Mouse (Mus musculus) C2C12 (cell line): ENCODE measurements around the gene Samd14.

Experiments
- CTCF ChIP-seq: IDR thresholded peaks from one replicate; pipeline ENCODE4 v1.5.1; 2011; ENCODE audit not compliant: control insufficient read depth, insufficient read depth, insufficient read length
- FOSL1 ChIP-seq: IDR thresholded peaks from one replicate; pipeline ENCODE4 v1.8.0; 2011; ENCODE audit warnings: mild to moderate bottlenecking, low read length; ENCODE audit not compliant: poor library complexity, insufficient read depth, severe bottlenecking
- MAX ChIP-seq: IDR thresholded peaks from one replicate; pipeline ENCODE4 v1.6.1; 2011; ENCODE audit warnings: mild to moderate bottlenecking, control low read depth
- MYOD1 ChIP-seq: IDR thresholded peaks from one replicate; pipeline ENCODE4 v1.6.1; 2011; ENCODE audit warnings: low read depth; ENCODE audit not compliant: control insufficient read depth, insufficient read length
- MYOG ChIP-seq: IDR thresholded peaks from one replicate; pipeline ENCODE4 v1.6.1; 2011; ENCODE audit not compliant: control insufficient read depth, insufficient read length; ENCODE audit errors: extremely low read depth
- USF1 ChIP-seq: IDR thresholded peaks from one replicate; pipeline ENCODE4 v1.6.1; 2011; ENCODE audit warnings: low read depth, mild to moderate bottlenecking, control low read depth, moderate library complexity

DNA sequence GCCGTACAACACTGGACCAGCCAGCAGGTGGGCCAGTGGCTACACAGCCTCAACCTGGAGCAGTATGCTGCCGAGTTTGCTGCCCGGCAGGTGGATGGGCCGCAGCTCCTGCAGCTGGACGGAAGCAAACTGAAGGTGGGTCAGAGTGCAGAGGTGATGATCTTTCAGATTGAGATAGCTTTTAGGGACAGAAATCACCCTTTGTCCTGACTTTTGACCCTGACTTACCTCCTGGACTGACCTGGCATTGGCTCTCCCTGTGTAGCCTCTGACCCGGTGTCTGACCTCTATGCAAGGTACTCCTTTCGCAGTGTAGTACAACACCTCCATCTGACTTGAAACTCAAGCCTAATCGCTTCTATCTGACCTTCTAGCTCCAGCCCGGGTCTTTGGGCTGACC lies 13.8 kb downstream of the Samd14 start:
- TF ChIP-seq CTCF (no peak), MYOG (no peak), MYOD1 (no peak), MAX (no peak), USF1 (no peak), FOSL1 (no peak)
